Mouse (Mus musculus): ENCODE data around the gene Lpp.

The Lpp gene

GRCm38 (mm10) chr16:24392651-24393555, at the start of gene Lpp:
Gene Lpp, plus strand, starts transcription at chr16:24393507.
- DNase-seq (ENCODE audit: extremely low read depth, low read depth, low spot score): peak; percentile 94

DNA sequence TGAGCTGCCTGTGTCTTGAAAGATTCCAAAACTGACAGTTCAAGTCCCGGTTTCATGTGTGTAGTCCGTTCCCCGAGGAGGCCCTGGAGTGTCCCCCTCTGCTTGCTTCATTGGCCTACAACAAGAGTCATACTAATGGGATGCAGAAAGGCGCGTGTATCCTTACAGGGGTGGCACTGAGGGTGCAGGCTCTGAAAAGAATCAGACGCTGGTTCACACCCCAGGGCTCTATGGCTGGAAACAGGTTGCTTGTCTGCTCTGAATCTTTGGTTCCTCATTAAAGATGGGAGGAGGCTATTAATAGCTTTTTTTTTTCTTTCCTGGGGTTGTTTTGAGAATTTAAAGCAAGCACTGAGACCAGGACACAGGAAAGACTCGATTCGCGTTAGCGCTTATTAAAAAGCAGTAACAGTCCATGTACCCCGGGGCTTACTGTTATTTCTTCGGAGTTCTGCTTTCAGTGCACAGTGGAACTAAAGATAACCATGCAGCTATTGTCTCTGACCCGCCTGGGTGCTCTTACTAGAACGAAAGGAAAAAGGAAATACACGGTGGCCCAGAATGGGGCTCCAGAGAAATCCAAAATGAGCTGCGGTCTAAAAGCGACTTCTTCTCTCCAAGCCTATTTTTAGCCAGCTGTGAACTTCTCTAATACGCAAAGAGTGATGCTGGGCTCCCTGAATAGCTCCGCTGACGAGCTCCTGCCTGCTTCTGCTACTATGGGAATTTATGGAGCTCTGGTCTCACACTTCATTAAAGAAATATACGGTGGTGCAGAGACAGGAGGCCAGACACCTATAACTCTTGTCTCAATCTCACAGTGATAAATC, 45.5 kb upstream of the Lpp start:
- no peak for DNase-seq (ENCODE audit: extremely low read depth, low read depth, low spot score)

GRCm38 (mm10) chr16:24350306-24350705, 43.0 kb upstream of the Lpp start:
- no peak for DNase-seq (ENCODE audit: extremely low read depth, low read depth, low spot score)

DNA sequence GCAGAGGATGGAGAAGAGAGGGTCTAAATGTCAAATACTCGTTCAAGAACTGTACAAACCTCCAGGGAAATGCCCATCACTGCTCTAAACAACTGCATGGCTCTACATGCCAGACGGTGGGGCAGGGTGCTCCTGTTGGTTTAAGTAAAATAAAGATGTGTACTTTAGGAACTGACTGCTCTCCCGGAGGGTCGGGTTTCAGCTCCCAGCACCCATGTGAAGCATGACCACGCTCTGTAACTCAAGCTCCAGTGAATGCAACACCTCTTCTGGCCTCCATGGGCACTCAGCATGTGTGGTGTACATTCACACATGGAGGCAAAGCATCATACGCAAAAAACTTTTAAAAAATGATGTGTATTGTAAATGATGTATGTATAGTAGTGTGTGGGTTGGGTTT, 42.6 kb upstream of the Lpp start:
- no peak for DNase-seq (ENCODE audit: extremely low read depth, low read depth, low spot score)

DNA sequence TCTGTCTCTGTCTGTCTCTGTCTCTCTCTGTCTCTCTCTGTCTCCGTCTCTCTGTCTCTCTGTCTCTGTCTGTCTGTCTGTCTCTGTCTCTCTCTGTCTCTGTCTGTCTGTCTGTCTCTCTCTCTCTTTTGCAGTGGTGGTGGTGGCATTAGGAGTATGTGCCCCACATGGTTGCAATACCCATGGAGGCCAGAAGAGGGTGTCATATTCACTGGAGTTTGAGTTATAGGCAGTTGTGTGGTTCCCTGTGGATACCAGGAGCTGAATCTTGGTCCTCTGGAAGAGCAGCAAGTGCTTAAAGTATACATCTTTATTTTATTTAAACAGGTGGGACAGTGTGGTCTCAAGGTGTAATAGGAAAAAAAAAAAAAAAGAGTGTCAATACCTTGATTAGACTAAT, 41.5 kb upstream of the Lpp start:
- DNase-seq (ENCODE audit: extremely low read depth, low read depth, low spot score): no peak

DNA sequence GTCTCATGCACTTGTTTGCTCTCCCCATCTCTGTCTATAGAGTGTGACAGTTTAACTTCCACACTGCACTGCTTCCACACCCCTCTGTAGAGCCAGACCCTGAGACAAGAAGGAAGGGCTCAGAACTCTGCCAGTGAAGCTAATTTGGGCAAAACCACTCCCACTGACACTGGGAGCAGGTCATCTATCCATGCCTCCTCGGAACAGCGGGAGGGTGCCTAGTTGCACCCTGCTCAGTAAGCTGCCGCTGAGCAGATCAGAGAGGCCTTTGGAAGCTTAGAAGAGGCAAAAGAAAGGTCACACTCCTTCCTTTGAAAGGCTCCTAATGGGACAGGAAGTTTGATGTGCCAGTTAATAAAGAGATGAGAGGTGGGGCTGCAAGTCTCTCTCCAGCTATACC, 39.5 kb upstream of the Lpp start:
- DNase-seq (ENCODE audit: extremely low read depth, low read depth, low spot score): no peak

- DNase-seq (ENCODE audit: extremely low read depth, low read depth, low spot score): no peak
Measured at GRCm38 (mm10) chr16:24361667-24362066, 31.6 kb upstream of the Lpp start.

DNA sequence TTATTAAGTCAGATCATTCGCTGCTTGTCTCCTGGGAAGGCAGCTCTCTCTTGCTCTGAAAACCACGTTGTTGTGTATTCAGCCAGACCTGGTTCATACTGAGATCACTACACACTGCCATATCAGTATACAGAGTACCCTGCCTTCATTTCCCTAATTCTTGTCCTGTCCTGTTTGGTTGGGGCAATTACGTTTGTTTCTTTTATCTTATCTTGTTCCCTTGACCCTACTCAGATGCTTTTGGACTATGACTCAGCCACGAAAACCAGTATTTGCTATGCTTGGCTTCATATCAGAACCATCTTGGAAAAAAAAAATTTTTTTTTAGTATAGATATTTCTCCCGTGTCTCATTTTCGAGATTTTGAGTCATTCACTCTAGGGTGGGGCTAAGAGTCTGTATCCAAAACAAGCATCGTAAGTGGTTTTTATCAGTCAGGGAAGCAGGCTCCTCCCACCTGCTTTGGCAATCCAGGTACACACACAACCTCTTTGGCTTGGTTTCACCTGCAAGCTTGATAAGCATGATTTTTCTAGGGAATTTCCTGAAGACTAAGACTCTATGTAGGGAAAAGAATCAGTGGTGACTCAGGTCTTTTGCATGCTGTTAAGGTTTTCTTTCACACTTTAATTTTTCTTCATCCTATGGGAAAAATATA, 29.1 kb upstream of the Lpp start:
- DNase-seq (ENCODE audit: extremely low read depth, low read depth, low spot score): no peak

DNA sequence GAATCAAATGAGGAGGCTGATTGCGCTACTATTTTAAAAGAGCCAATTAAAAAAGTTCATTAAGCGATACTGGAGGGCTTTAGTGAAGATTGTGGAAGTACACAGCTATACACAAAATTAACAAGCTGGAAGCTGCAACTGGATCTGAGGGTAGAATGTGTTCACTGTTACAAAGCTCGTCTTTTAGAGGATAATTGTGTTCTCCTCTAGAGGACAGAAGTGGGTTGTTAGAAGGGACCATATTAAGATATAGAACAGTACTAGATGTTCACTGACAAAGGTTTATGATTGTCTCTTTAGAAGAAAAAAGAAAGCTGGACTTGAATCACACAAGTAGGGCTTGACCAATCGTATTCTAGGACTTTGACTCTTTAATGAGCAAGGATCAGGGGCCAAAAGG, 27.4 kb upstream of the Lpp start:
- DNase-seq (ENCODE audit: extremely low read depth, low read depth, low spot score): no peak

DNA sequence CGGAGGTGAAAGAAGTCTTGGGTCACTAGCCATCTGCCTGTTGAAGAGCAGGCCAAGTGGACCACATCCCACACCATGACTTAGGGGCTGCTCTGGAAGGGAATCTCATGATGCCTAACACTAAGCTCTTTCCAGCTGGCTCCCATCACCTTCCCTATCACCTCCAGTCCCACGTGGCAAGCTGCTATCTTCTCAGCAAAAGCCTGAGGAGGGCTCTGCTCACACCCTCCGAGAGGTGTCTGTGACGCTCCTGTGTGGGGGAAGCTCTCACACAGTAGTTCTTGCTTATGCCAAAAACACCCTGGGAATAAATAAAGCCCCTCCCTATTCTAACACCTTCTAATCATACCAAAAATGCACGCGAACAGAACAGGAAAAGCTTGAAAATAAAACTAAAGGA, 26.2 kb upstream of the Lpp start:
- DNase-seq (ENCODE audit: extremely low read depth, low read depth, low spot score): no peak

GRCm38 (mm10) chr16:24367506-24367905, 25.8 kb upstream of the Lpp start:
- no peak for DNase-seq (ENCODE audit: extremely low read depth, low read depth, low spot score)

GRCm38 (mm10) chr16:24376478-24376877, 16.8 kb upstream of the Lpp start:
- no peak for DNase-seq (ENCODE audit: extremely low read depth, low read depth, low spot score)

- DNase-seq (ENCODE audit: extremely low read depth, low read depth, low spot score): no peak
Measured at GRCm38 (mm10) chr16:24390596-24390995, 2.7 kb upstream of the Lpp start.

DNA sequence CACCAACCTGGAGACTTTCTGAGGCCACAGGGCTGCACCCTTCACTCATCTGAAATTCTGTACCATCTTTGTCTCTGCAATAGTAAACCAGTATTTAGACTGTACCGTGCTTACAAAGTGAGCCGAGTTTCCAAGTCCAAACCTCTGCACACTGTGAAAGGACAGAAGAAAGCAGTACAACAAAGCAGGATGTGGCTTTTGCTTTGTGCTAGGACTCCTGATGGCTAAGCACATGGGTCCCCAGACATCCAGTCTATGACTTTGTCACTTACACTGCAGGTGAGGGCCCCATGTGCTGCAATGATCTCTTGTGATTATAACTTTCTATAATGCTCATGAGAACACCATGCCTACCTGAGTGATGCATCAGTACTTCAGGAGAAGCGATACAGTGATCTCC, 2.2 kb upstream of the Lpp start:
- DNase-seq (ENCODE audit: extremely low read depth, low read depth, low spot score): no peak

- no peak for DNase-seq (ENCODE audit: extremely low read depth, low read depth, low spot score)
Measured at GRCm38 (mm10) chr16:24391901-24392300, 1.4 kb upstream of the Lpp start.

DNA sequence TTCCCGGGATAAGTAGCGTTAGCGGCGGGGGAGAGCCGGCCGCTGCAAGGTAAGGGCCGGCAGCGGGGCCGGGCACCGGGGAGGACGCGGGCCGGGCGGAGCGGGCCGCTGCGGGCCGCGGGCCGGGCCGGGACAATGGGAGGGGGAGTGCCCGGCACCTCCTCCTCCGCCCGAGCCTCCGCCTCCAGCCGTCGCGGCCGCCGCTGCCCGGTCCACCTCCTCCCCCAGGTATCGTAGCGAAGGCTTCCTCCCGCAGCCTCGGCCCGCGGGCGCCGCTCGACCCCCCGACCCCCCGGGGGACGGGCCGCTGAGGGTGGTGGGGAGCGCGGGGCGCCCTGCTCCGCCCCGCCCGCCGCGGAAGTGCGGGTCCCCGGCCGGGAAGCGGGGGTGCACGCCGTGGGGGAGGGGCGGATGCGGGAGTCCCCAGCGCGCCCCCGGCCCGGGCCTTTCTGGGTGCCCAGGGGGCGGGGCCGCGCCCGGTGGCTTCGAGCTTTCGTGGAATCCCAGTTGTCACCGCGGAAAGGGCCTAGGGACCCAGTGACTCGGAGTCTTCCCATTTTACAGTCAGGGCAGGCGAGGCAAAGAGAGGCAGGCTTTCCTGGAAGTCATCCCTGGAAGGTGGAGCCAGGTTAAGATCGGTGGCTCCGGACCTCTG, 376 bp downstream of the Lpp start:
- DNase-seq (ENCODE audit: extremely low read depth, low read depth, low spot score): no peak

DNA sequence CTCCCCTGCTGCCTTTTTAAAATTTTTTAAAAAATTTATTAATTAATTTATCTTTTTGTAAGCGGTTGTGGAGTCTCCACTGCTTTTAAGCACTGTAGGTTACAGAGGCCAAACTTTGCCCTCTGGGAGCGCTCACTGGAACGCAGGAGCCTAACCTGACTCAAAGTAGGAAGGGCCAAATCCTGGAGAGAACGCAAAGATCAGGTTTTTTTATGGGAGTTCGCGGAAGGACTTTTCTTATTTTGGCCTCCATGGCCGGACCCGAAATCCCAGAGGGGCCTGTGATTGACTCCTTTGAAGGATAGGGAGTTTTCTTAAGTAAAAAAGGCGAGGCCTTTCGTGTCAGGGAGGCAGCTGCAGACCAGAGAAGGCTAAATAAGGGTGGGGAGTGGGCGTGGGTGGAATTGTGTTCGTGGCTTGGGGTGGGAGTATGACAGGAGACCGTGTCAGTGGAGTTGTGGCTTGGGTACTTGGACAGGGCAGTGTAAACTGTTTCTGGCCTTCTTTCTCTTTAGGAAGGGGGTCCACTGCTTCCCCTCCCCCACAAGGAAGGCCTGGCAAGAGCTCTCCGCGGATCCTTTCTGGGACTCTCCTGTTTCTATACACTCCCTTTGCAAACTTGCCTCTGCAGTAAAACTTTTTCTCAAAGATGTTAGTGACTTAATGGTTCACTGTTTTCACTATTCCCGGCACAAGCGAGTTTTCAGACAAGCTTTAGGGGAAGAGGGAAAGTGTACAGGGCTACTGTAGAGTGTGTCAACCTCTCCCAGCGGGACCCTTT, 1.1 kb downstream of the Lpp start:
- no peak for DNase-seq (ENCODE audit: extremely low read depth, low read depth, low spot score)

GRCm38 (mm10) chr16:24395100-24395499, 1.8 kb downstream of the Lpp start:
- peak; percentile 89 for DNase-seq (ENCODE audit: extremely low read depth, low read depth, low spot score)

DNA sequence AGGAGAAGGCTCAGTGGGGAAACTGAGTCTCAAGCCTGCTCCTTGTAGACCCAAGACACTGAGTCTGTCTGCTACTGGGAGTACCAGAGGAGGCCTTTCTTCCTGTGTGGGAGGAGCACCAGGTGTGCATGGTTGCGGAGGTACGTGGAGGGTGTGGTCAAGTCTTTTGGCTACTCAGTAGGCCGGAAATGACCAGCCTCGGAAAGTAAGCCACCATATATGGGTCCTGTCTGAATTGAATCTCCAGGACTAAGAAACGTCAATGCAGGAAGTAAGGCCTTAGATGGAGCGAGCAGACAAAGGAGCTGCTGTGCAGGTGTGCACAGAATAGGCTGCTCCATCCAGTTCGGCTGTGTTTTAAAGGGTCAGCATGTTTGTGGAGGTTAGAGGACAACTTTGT, 3.2 kb downstream of the Lpp start:
- DNase-seq (ENCODE audit: extremely low read depth, low read depth, low spot score): no peak

GRCm38 (mm10) chr16:24398476-24398875, 5.2 kb downstream of the Lpp start:
- no peak for DNase-seq (ENCODE audit: extremely low read depth, low read depth, low spot score)
